13 mouse cellular contexts compared by ENCODE assay signal in the genomic region with DNA sequence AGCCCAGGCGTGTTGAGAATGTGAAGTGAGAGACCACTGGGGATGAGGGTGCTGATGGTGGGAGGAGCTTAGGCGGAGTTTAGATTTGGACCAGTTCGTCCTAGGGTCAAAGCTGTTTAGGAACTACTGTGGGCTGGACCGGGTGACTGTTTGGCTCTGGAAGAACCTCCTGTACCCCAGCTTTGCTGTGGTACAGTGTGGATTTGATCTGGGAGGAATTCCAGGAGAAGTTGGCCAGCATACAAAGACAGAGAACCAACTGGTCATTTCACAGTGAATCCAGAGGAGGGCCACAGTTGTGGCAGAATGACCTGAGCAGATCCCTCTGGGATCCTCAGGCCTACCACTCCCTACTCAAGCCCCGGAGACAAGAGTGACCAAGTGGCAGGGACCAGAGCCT.
"Had no signal": no experiment of that assay in that cellular context is flagged by ENCODE, and none has a peak within 500 bp of the region (broad histone marks: within the 10 kb centered on the region; RNA-seq: fewer than 3 reads in every experiment).

No protein-coding gene starts in this region.

- ATAC-seq: liver, embryonic 12.5 days had no signal

- H3K36me3 ChIP-seq: kidney, embryonic 15.5 days; liver, embryonic 12.5 days; liver, embryonic 15.5 days had no signal

- H3K9ac ChIP-seq: kidney, embryonic 15.5 days; liver, embryonic 12.5 days; liver, embryonic 15.5 days had no signal

- H3K27ac ChIP-seq: kidney, embryonic 15.5 days; liver, embryonic 12.5 days; liver, embryonic 15.5 days had no signal

- H3K9me3 ChIP-seq: kidney, embryonic 15.5 days; liver, embryonic 12.5 days; liver, embryonic 15.5 days had no signal

- H3K4me3 ChIP-seq: kidney, embryonic 15.5 days; liver, embryonic 12.5 days; liver, embryonic 15.5 days had no signal

- DNase-seq: kidney, adult 18-20 months; kidney, postnatal 10 days; kidney, postnatal 36 days; layer of hippocampus, adult 9-11 months; lung, adult 2 months; lung, postnatal 14 days; lung, postnatal 4 days; midbrain, embryonic 14.5 days; thymus, postnatal 25 days had no signal

- H3K4me2 ChIP-seq: kidney, embryonic 15.5 days; liver, embryonic 12.5 days; liver, embryonic 15.5 days; midbrain, embryonic 11.5 days had no signal

- H3K27me3 ChIP-seq: kidney, embryonic 15.5 days; liver, embryonic 15.5 days had no signal
